Comparison of ENCODE assay signal across 10 mouse cellular contexts in genomic region chr2:181764600-181764999, GRCm38 (mm10). TPM values are rescaled to one million over a fixed set of nuclear protein-coding genes. Genes with fewer than 3 reads are reported as not detected.
DNase-seq lines count a peak whose midpoint lies in the region; ATAC-seq and TF ChIP-seq lines count a peak whose summit lies in the region.
"Had no signal": no experiment of that assay in that cellular context is flagged by ENCODE, and none has a peak within 500 bp of the region (broad histone marks: within the 10 kb centered on the region; RNA-seq: fewer than 3 reads in every experiment).

No protein-coding gene starts in this region.

- no peak for DNase-seq in layer of hippocampus, adult 2 months (ENCODE audit: low spot score in 2 of 2)
- no peak for DNase-seq in layer of hippocampus, adult 8-10 months (ENCODE audit: low spot score in 2 of 2)
- DNase-seq in NIH3T3 (ENCODE audit: low read depth) = peak; percentile 48
- DNase-seq in hindlimb bud, embryonic 11.5 days (ENCODE audit: extremely low spot score, low read depth, low spot score) = peak; percentile 20
- DNase-seq in left cerebral cortex, postnatal 14 days (ENCODE audit: low spot score in 2 of 2) = no peak

- WGBS in midbrain, embryonic 13.5 days = 0% methylated on average over 10 of the region's 10 CpGs

- peak overlapping the region; percentile 66 for H3K9ac ChIP-seq in midbrain, embryonic 13.5 days (replicated peaks)
- H3K9ac ChIP-seq: limb, embryonic 15.5 days; stomach, embryonic 15.5 days had no signal

- H3K4me3 ChIP-seq in layer of hippocampus, adult 2 months = no peak overlapping the region
- peak overlapping the region; percentile 67 for H3K4me3 ChIP-seq in midbrain, embryonic 13.5 days (replicated peaks)
- H3K4me3 ChIP-seq: limb, embryonic 15.5 days; stomach, embryonic 15.5 days had no signal

- TF ChIP-seq CTCF in layer of hippocampus, adult 2 months (conservative IDR thresholded peaks at IDR 0.05) = no peak

- H3K36me3 ChIP-seq in midbrain, embryonic 13.5 days = no peaks in the 10 kb centered on the region
- H3K36me3 ChIP-seq: limb, embryonic 15.5 days; stomach, embryonic 15.5 days had no signal

- H3K27me3 ChIP-seq in midbrain, embryonic 13.5 days = no peaks in the 10 kb centered on the region
- H3K27me3 ChIP-seq: stomach, embryonic 15.5 days had no signal

- H3K27ac ChIP-seq in layer of hippocampus, adult 2 months = peak overlapping the region; percentile 97; the same call in 1 of the 2 replicates
- peak overlapping the region; percentile 96 for H3K27ac ChIP-seq in midbrain, embryonic 13.5 days
- H3K27ac ChIP-seq: limb, embryonic 15.5 days; stomach, embryonic 15.5 days had no signal

- intact Hi-C loops in left cerebral cortex, postnatal 14 days (cut with DNase I) = no loop called here

- H3K4me1 ChIP-seq in midbrain, embryonic 13.5 days (replicated peaks) = peaks cover 72% of the 10 kb centered on the region
- H3K4me1 ChIP-seq: limb, embryonic 15.5 days; stomach, embryonic 15.5 days had no signal

- peak; percentile 71 for ATAC-seq in common myeloid progenitor, adult 5-6 weeks (replicated peaks; ENCODE audit: low read depth, poor library complexity, severe bottlenecking)
- peak; percentile 53 for ATAC-seq in midbrain, embryonic 13.5 days
- no peak for ATAC-seq in activated CD4-positive, CD25-positive, alpha-beta regulatory T cell, adult 4 months

- H3K9me3 ChIP-seq in midbrain, embryonic 13.5 days = no peaks in the 10 kb centered on the region
- H3K9me3 ChIP-seq: limb, embryonic 15.5 days; stomach, embryonic 15.5 days had no signal

- H3K4me2 ChIP-seq in midbrain, embryonic 13.5 days (replicated peaks) = peak overlapping the region; percentile 82
- H3K4me2 ChIP-seq: limb, embryonic 15.5 days; stomach, embryonic 15.5 days had no signal

RNA-seq across cellular contexts. Expression of gene Myt1, which starts 1.5 kb away (rescaled TPM):
- 10 to 100 TPM; 32.3 to 34.0 TPM for total RNA-seq in layer of hippocampus, adult 2 months (2021)
- 10 to 100 TPM; 23.2 to 41.8 (median 27.1) TPM for total RNA-seq in layer of hippocampus, adult 8-10 months (2022)
- total RNA-seq in common myeloid progenitor, adult 5-6 weeks (2017) = not detected in 2 replicates
- polyA plus RNA-seq in midbrain, embryonic 13.5 days (2015; fragmentation: Nextera tagmentation; extraction: Ambion mirVana) = 46.9 and 49.2 TPM in 2 replicates
- not detected for polyA plus RNA-seq in activated CD4-positive, CD25-positive, alpha-beta regulatory T cell, adult 4 months (2017; shearing (Covaris generic))
- 10 to 100 TPM; 20.4 to 21.3 TPM for total RNA-seq in left cerebral cortex, postnatal 14 days (2021)
- polyA plus RNA-seq: limb, embryonic 15.5 days had no signal

RNA-seq across cellular contexts. Expression of gene Oprl1, which starts 49.8 kb away (rescaled TPM):
- total RNA-seq in layer of hippocampus, adult 2 months (2021) = 10 to 100 TPM; 44.8 to 45.0 TPM
- 10 to 100 TPM; 50.4 to 67.7 (median 56.7) TPM for total RNA-seq in layer of hippocampus, adult 8-10 months (2022)
- total RNA-seq in common myeloid progenitor, adult 5-6 weeks (2017) = not detected in 2 replicates
- polyA plus RNA-seq in midbrain, embryonic 13.5 days (2015; fragmentation: Nextera tagmentation; extraction: Ambion mirVana) = 82.3 and 83.9 TPM in 2 replicates
- polyA plus RNA-seq in activated CD4-positive, CD25-positive, alpha-beta regulatory T cell, adult 4 months (2017; shearing (Covaris generic)) = not detected
- total RNA-seq in left cerebral cortex, postnatal 14 days (2021) = 10 to 100 TPM; 64.5 to 65.5 TPM

Comparison
In these comparisons a context has a peak if more than half of its experiments do, and no peak if none do; other contexts are left out.
1. DNase-seq: peak in NIH3T3 (single experiment) and hindlimb bud, embryonic 11.5 days (single experiment); none in layer of hippocampus, adult 2 months (0 of 2), layer of hippocampus, adult 8-10 months (0 of 2) and left cerebral cortex, postnatal 14 days (0 of 2).
2. RNA of gene Myt1, which starts 1.5 kb away (total RNA-seq): 32.3 to 34.0 TPM in layer of hippocampus, adult 2 months, 23.2 to 41.8 TPM in layer of hippocampus, adult 8-10 months and 20.4 to 21.3 TPM in left cerebral cortex, postnatal 14 days; not detected in common myeloid progenitor, adult 5-6 weeks; every median in the first group is over 10 times any median in the second.
3. RNA of gene Oprl1, which starts 49.8 kb away (total RNA-seq): 64.5 to 65.5 TPM in left cerebral cortex, postnatal 14 days, 50.4 to 67.7 TPM in layer of hippocampus, adult 8-10 months and 44.8 to 45.0 TPM in layer of hippocampus, adult 2 months; not detected in common myeloid progenitor, adult 5-6 weeks; every median in the first group is over 10 times any median in the second.